Mouse (Mus musculus): Measurements from ENCODE around the gene Ltb4r2. TPM values are rescaled to one million over a fixed set of nuclear protein-coding genes. Genes with fewer than 3 reads are reported as not detected.

The Ltb4r2 gene
- polyA plus RNA-seq, 1 experiment: 1.8 TPM

DNA sequence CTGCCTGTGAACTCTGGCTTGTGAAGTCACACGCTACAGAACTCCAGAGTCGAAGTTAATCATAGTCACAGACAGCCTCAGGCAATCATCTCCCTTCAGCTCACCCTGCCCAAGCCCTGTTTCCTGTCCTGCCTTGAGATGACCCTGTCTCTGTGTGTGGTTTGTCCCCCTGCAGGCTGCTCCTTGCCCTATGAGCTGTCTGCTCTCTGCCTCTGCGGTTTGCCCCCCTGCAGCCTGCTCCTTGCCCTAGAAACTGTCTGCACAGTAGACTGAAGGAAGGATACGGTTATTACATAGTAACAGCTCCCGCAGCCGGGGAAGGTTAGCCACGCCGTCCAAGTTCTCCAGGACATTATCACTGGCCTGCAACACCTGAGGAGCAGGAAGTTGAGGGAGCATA is 44.3 kb upstream of the Ltb4r2 start:
- H3K27me3 ChIP-seq (ENCODE audit: control insufficient read depth, insufficient read depth, low read length): no peaks in the 10 kb centered on the region
- H3K36me3 ChIP-seq (ENCODE audit: control insufficient read depth, insufficient read depth, low read length): 0 out of 2 replicates have a peak, but pooled peaks cover 3% of the 10 kb centered on the region
- H3K4me3 ChIP-seq (ENCODE audit: control insufficient read depth, insufficient read depth, low read length): no peak overlapping the region
- TF ChIP-seq CTCF (IDR thresholded peaks at IDR 0.05; ENCODE audit: borderline replicate concordance, control insufficient read depth, extremely low read depth, insufficient read depth, low read length, poor library complexity): no peak
- no peak for TF ChIP-seq POLR2A (IDR thresholded peaks at IDR 0.05; ENCODE audit: control insufficient read depth, extremely low read depth, insufficient read depth, low read length, poor library complexity)
- DNase-seq: no peak
- WGBS: 94% methylated on average over 8 of the region's 8 CpGs
- H3K4me1 ChIP-seq (replicated peaks; ENCODE audit: control insufficient read depth, insufficient read depth, low read length): peaks cover 9% of the 10 kb centered on the region; the same call in 1 of the 2 replicates
- no peak overlapping the region for H3K27ac ChIP-seq (ENCODE audit: control insufficient read depth, insufficient read depth, low read length)

DNA sequence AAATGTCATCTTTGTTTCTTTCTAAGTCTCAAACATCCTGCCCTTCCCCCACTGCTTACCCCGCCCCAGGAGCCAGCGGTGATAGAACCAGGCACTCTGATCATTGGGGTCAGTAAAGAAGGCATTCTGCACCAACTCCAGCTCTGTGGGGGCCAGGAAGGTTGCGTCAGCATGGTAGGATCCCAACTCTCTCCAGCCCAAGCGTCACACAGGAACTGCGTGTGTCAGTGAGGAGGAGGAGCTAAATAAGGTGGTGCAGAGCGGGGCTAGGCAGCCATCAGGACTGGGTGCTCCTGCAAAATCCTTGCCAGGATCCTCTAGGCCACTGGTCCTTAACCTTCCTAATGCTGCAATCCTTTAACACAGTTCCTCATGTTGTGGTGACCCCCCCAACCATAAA is 41.5 kb upstream of the Ltb4r2 start:
- 96% methylated on average over 6 of the region's 6 CpGs for WGBS
- Histone ChIP-seq H3K27me3 (ENCODE audit: control insufficient read depth, insufficient read depth, low read length) (no peaks in the 10 kb centered on the region), H3K27ac (ENCODE audit: control insufficient read depth, insufficient read depth, low read length) (no peak overlapping the region), H3K4me1 (replicated peaks; ENCODE audit: control insufficient read depth, insufficient read depth, low read length) (peaks cover 14% of the 10 kb centered on the region), H3K4me3 (ENCODE audit: control insufficient read depth, insufficient read depth, low read length) (no peak overlapping the region), H3K36me3 (ENCODE audit: control insufficient read depth, insufficient read depth, low read length) (0 out of 2 replicates have a peak, but pooled peaks cover 3% of the 10 kb centered on the region)
- DNase-seq: no peak
- no peak for TF ChIP-seq POLR2A (IDR thresholded peaks at IDR 0.05; ENCODE audit: control insufficient read depth, extremely low read depth, insufficient read depth, low read length, poor library complexity)
- TF ChIP-seq CTCF (IDR thresholded peaks at IDR 0.05; ENCODE audit: borderline replicate concordance, control insufficient read depth, extremely low read depth, insufficient read depth, low read length, poor library complexity): no peak

DNA sequence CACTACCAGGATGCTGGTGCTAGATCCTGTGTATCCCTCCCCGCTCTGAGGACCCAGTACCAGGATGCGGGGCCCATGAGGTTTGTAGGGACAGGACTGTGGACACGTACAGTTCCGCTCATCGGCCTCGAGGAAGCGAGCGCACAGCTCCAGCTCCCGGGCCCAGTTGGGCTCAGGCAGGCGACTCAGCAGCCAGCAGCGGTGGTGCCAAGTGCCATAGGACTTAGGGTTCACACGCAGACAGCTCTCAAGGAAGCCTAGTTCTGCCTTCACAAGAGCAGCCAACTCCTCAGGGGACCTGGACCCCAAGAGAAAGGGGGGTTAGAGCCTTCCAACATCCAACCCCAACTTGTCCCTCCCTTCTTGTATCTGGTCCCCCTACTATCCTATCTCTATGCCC is 40.6 kb upstream of the Ltb4r2 start:
- Histone ChIP-seq H3K36me3 (ENCODE audit: control insufficient read depth, insufficient read depth, low read length) (0 out of 2 replicates have a peak, but pooled peaks cover 3% of the 10 kb centered on the region), H3K27ac (ENCODE audit: control insufficient read depth, insufficient read depth, low read length) (no peak overlapping the region), H3K4me1 (replicated peaks; ENCODE audit: control insufficient read depth, insufficient read depth, low read length) (peaks cover 22% of the 10 kb centered on the region), H3K4me3 (ENCODE audit: control insufficient read depth, insufficient read depth, low read length) (no peak overlapping the region), H3K27me3 (ENCODE audit: control insufficient read depth, insufficient read depth, low read length) (no peaks in the 10 kb centered on the region)
- no peak for DNase-seq
- 97% methylated on average over 12 of the region's 12 CpGs for WGBS
- no peak for TF ChIP-seq POLR2A (IDR thresholded peaks at IDR 0.05; ENCODE audit: control insufficient read depth, extremely low read depth, insufficient read depth, low read length, poor library complexity)
- no peak for TF ChIP-seq CTCF (IDR thresholded peaks at IDR 0.05; ENCODE audit: borderline replicate concordance, control insufficient read depth, extremely low read depth, insufficient read depth, low read length, poor library complexity)

DNA sequence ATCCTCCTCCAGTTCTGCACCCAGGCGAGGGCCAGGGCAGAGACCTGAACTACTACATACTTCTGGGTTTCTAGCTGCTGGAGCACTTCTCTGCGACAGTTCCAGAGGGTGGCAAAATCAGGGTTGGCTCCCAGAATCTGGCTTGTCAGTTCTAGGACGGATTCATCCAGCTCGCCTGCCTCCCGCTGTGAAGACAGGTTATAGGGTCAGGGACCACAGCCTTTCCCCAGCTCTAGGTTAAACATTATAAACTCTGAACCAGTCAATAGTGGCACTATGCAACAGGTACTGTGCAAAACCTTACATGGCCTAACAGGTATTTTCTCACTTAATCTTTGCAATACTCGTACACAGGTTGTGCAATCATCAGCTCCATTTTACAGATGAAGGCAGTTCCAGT is 40.2 kb upstream of the Ltb4r2 start:
- no peak overlapping the region; the same call in 1 of the 2 replicates for H3K27ac ChIP-seq (ENCODE audit: control insufficient read depth, insufficient read depth, low read length)
- H3K36me3 ChIP-seq (ENCODE audit: control insufficient read depth, insufficient read depth, low read length): 0 out of 2 replicates have a peak, but pooled peaks cover 3% of the 10 kb centered on the region
- H3K27me3 ChIP-seq (ENCODE audit: control insufficient read depth, insufficient read depth, low read length): no peaks in the 10 kb centered on the region
- TF ChIP-seq POLR2A (IDR thresholded peaks at IDR 0.05; ENCODE audit: control insufficient read depth, extremely low read depth, insufficient read depth, low read length, poor library complexity): no peak
- no peak for TF ChIP-seq CTCF (IDR thresholded peaks at IDR 0.05; ENCODE audit: borderline replicate concordance, control insufficient read depth, extremely low read depth, insufficient read depth, low read length, poor library complexity)
- H3K4me1 ChIP-seq (replicated peaks; ENCODE audit: control insufficient read depth, insufficient read depth, low read length): peaks cover 22% of the 10 kb centered on the region
- no peak overlapping the region for H3K4me3 ChIP-seq (ENCODE audit: control insufficient read depth, insufficient read depth, low read length)
- WGBS: 98% methylated on average over 6 of the region's 6 CpGs
- DNase-seq: peak; percentile 7

DNA sequence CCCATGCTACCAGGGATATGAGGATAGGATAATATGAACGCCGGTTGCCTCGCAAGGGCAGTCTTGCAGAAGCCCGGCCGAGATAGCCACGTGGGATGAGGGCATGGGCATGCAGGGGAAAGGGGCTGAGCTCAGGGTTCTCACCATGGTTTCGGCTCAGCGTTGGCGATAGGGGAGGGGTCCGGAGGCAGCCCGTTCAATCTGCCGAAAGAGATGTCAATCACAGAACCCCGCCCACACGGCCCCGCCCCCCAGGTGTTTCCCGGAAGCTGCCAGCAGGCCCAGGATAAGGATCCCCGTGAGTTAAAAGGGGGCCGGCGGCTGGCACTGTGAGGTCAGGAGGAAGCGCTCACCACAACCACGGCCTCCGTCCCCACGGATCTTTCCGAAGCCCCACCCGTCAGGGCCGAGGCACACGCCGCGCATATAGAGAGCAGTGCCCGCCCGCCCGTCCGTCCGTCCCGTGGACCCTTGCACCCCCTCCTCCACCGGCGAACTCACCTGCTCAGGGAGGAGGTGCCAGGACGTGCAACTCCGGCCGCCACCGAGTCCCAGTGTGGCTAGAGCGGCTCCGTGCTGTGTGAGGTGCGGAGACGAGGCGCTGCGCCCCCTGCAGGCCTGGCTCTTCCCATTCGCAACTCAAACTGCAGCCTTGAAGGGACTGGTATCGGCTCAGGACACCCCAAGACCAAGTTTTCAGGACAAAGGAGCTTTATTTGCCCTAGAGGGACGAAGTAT is 39.4 kb upstream of the Ltb4r2 start, which contains the start of gene Rabggta:
Rabggta (minus strand) TSS at position 564 of the 738 bp plus-strand sequence.
- H3K4me1 ChIP-seq (replicated peaks; ENCODE audit: control insufficient read depth, insufficient read depth, low read length): peaks cover 22% of the 10 kb centered on the region
- peak; percentile 95 for DNase-seq
- under 1% methylated on average over 50 of the region's 50 CpGs for WGBS

DNA sequence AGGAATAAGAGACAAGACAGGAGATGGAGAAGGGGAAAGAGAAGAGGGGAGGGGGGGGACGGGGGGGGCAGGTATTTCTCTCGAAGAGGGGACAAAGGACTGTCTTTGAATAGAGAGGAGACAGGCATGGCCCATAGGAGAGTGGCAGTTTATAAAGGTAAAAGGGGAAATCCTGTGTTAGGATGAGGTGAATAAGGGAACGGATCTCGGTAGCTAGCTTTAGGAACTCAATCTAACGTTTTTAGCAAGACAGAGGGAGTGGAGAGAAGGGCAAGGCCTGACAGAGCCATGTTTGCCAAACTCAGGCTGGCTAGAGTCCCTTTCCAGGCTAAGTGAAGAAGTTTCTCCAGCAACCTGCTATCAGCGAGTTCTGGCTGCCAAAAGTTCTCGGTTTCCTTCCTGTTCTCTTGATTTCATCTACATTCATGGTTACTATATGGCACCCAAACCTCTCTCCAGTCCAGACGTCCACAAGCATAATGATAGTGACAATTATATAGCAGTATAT is 38.7 kb upstream of the Ltb4r2 start:
- H3K4me3 ChIP-seq (ENCODE audit: control insufficient read depth, insufficient read depth, low read length): peak overlapping the region; percentile 78
- peak overlapping the region; percentile 49 for H3K27ac ChIP-seq (ENCODE audit: control insufficient read depth, insufficient read depth, low read length)
- H3K4me1 ChIP-seq (replicated peaks; ENCODE audit: control insufficient read depth, insufficient read depth, low read length): peaks cover 22% of the 10 kb centered on the region
- H3K36me3 ChIP-seq (ENCODE audit: control insufficient read depth, insufficient read depth, low read length): no peaks in the 10 kb centered on the region
- H3K27me3 ChIP-seq (ENCODE audit: control insufficient read depth, insufficient read depth, low read length): no peaks in the 10 kb centered on the region
- 35% methylated on average over 8 of the region's 8 CpGs for WGBS
- peak; percentile 9 for DNase-seq
- TF ChIP-seq POLR2A (IDR thresholded peaks at IDR 0.05; ENCODE audit: control insufficient read depth, extremely low read depth, insufficient read depth, low read length, poor library complexity) (no peak), CTCF (IDR thresholded peaks at IDR 0.05; ENCODE audit: borderline replicate concordance, control insufficient read depth, extremely low read depth, insufficient read depth, low read length, poor library complexity) (no peak)

More for the DNA sequence above, 39.4 kb upstream of the Ltb4r2 start, which contains the start of gene Rabggta:
- Histone ChIP-seq H3K4me3 (ENCODE audit: control insufficient read depth, insufficient read depth, low read length) (peak within 1 kb of the TSS; percentile 78), H3K36me3 (ENCODE audit: control insufficient read depth, insufficient read depth, low read length) (0 out of 2 replicates have a peak, but pooled peaks cover 3% of the 10 kb centered on the region), H3K27ac (ENCODE audit: control insufficient read depth, insufficient read depth, low read length) (peak within 1 kb of the TSS; percentile 55), H3K27me3 (ENCODE audit: control insufficient read depth, insufficient read depth, low read length) (no peaks in the 10 kb centered on the region)
- TF ChIP-seq CTCF (IDR thresholded peaks at IDR 0.05; ENCODE audit: borderline replicate concordance, control insufficient read depth, extremely low read depth, insufficient read depth, low read length, poor library complexity) (peak; percentile 95), POLR2A (IDR thresholded peaks at IDR 0.05; ENCODE audit: control insufficient read depth, extremely low read depth, insufficient read depth, low read length, poor library complexity) (peak; percentile 62; the same call in 1 of the 2 replicates)
